Mouse (Mus musculus) C2C12 (cell line): Measurements from ENCODE around the gene Kmt5c. TPM values are rescaled to one million over a fixed set of nuclear protein-coding genes. Genes with fewer than 3 reads are reported as not detected.
"Not testable (repeated sequence)": the region's sequence is repeated elsewhere in the genome, so short reads cannot be mapped to it uniquely, and the experiment has no call there.

Source experiments
- H3K27me3 ChIP-seq: one replicate; pipeline ENCODE4 v1.6.1; 2011; ENCODE audit not compliant: control insufficient read depth, insufficient read depth, insufficient read length
- H3K36me3 ChIP-seq: one replicate; pipeline ENCODE4 v1.6.1; 2011; ENCODE audit not compliant: control insufficient read depth, insufficient read depth
- H3K4me3 ChIP-seq: one replicate; pipeline ENCODE4 v1.5.1; 2011; ENCODE audit warnings: mild to moderate bottlenecking, control low read depth; ENCODE audit not compliant: poor library complexity, insufficient read depth, severe bottlenecking
- H3K79me2 ChIP-seq: one replicate; pipeline ENCODE4 v1.6.1; 2011; ENCODE audit not compliant: control insufficient read depth, insufficient read depth
- H3K79me3 ChIP-seq: one replicate; pipeline ENCODE4 v1.6.1; 2011; ENCODE audit warnings: low read depth, control low read depth
- H3ac ChIP-seq: one replicate; pipeline ENCODE3; 2011; ENCODE audit warnings: low read depth; ENCODE audit not compliant: control insufficient read depth, insufficient read length
- CEBPB ChIP-seq: IDR thresholded peaks from one replicate; pipeline ENCODE4 v1.6.1; 2011; ENCODE audit warnings: low read depth, mild to moderate bottlenecking, control low read depth, moderate library complexity
- CTCF ChIP-seq: IDR thresholded peaks from one replicate; pipeline ENCODE4 v1.5.1; 2011; ENCODE audit not compliant: control insufficient read depth, insufficient read depth, insufficient read length
- FOSL1 ChIP-seq: IDR thresholded peaks from one replicate; pipeline ENCODE4 v1.8.0; 2011; ENCODE audit warnings: mild to moderate bottlenecking, low read length; ENCODE audit not compliant: poor library complexity, insufficient read depth, severe bottlenecking
- MAX ChIP-seq: IDR thresholded peaks from one replicate; pipeline ENCODE4 v1.6.1; 2011; ENCODE audit warnings: mild to moderate bottlenecking, control low read depth
- MYOD1 ChIP-seq: IDR thresholded peaks from one replicate; pipeline ENCODE4 v1.6.1; 2011; ENCODE audit warnings: low read depth; ENCODE audit not compliant: control insufficient read depth, insufficient read length
- MYOG ChIP-seq: IDR thresholded peaks from one replicate; pipeline ENCODE4 v1.6.1; 2011; ENCODE audit not compliant: control insufficient read depth, insufficient read length; ENCODE audit errors: extremely low read depth
- USF1 ChIP-seq: IDR thresholded peaks from one replicate; pipeline ENCODE4 v1.6.1; 2011; ENCODE audit warnings: low read depth, mild to moderate bottlenecking, control low read depth, moderate library complexity
- polyA plus RNA-seq: library from polyadenylated mRNA; unstranded; fragments of >200 nt; fragmentation: generic; extraction: Trizol; gene quantifications from one replicate; pipeline ENCODE4 v1.2.1, GENCODE M21; 2012; ENCODE audit warnings: missing spikeins

Gene Kmt5c
- polyA plus RNA-seq, 1 experiment = 12.7 TPM

DNA sequence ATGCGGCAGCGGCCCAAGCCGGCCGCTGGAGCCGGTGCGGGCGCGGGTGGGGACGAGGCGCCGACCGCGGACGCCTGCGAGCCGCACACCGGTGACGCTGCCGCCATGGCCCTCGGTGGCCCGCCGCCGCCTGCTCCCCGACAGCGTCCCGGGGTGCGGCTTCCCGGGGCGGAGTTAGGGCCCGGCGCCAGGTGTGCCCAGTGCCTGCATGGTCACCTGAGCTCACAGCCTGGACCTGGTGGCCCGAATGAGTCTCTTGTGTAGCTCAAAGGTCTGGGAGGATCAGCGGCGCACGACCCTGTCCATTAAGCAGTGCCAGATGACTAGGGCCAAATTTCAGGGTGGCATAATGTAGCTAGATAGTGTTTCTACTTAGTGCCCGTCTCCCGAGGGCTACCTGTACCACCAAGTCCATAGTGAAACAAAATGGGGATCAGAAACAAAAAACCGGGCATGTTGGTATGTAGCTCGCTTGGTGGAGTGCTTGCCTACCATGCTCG is 49.6 kb downstream of the Kmt5c start, which contains the start of gene Tmem238:
Gene Tmem238, minus strand, starts transcription at position 221 of the 500 bp plus-strand sequence.
- peak within 1 kb of the TSS; percentile 92 for H3ac ChIP-seq
- no peaks in the 10 kb centered on the region for H3K27me3 ChIP-seq
- H3K79me3 ChIP-seq = peaks cover 20% of the 10 kb centered on the region
- peaks cover 21% of the 10 kb centered on the region for H3K36me3 ChIP-seq
- TF ChIP-seq MAX (no peak), MYOD1 (no peak), CEBPB (no peak), USF1 (no peak), MYOG (no peak), FOSL1 (no peak), CTCF (no peak)
- peaks cover 42% of the 10 kb centered on the region for H3K79me2 ChIP-seq
- H3K4me3 ChIP-seq = peak within 1 kb of the TSS; percentile 42

DNA sequence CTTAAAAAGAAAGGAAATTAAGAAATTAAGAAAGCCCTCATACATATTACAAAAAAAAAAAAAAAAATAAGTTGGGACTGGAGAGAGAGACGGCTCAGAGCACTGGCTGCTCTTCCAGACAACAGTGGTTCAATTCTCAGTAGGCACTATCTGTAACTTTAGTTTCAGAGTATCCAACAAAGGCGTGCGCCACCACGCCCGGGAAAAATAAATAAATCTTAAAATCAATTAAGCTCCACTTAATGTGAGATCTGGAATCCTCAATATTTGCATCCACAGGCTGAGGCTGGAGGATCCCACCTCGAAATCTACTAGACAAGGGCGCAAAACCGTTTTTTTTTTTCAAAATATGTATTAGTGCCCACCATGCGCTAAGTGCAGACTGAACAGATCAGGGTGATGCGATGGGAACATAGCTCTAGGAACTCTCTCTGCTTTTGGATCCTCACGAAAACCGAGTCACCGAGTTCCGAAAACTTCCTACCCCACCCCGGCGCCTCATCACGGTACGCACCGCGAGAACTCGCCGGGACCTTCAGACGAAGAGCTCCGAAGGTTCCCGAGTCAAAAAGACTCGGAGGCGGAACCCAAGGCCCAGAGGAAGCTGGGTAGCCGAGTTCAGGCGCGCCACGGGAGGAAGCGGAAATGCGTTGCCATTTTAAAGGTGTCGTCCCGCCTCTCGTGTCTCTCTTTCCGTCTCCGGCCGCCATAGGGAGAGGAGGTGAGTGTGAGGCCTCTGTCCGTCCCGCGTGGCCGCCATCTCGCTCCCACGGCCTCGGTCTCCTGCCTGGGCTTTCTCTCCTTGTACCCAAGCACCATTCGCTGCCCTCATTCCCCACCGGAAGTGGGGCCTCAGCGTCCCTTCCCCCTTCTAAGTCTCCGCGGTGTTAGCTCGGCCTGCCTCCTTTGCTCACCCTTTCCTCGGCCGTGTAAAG is 52.6 kb downstream of the Kmt5c start, which contains the start of gene Rpl28:
Gene Rpl28, plus strand, starts transcription at position 597 of the 935 bp plus-strand sequence.
- TF ChIP-seq MAX (peak; percentile 85), FOSL1 (no peak), USF1 (no peak)
- peak within 1 kb of the TSS; percentile 60 for H3K4me3 ChIP-seq

DNA sequence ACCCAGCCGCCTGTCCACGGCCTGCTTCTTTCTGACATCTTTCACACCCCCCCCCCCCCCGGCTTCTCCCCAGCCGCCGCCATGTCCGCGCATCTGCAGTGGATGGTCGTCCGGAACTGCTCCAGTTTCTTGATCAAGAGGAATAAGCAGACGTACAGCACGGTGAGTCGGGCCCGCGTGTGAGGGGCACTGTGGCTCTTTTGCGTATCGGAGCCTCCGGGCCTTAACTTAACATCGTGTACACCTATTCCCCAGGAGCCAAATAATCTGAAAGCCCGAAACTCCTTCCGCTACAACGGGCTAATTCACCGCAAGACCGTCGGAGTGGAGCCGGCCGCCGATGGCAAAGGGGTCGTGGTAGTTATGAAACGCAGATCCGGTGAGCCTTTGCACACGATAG is 53.3 kb downstream of the Kmt5c start:
- Histone ChIP-seq H3ac (peak overlapping the region; percentile 100), H3K36me3 (peaks cover 39% of the 10 kb centered on the region), H3K79me2 (peaks cover 30% of the 10 kb centered on the region), H3K79me3 (peaks cover 19% of the 10 kb centered on the region), H3K4me3 (peak overlapping the region; percentile 60)
- not testable (repeated sequence) for H3K27me3 ChIP-seq

More for the DNA sequence above, 52.6 kb downstream of the Kmt5c start, which contains the start of gene Rpl28:
- H3K36me3 ChIP-seq = peaks cover 39% of the 10 kb centered on the region
- peak within 1 kb of the TSS; percentile 100 for H3ac ChIP-seq
- peaks cover 37% of the 10 kb centered on the region for H3K79me2 ChIP-seq
- H3K27me3 ChIP-seq = no peaks in the 10 kb centered on the region
- H3K79me3 ChIP-seq = peaks cover 20% of the 10 kb centered on the region

DNA sequence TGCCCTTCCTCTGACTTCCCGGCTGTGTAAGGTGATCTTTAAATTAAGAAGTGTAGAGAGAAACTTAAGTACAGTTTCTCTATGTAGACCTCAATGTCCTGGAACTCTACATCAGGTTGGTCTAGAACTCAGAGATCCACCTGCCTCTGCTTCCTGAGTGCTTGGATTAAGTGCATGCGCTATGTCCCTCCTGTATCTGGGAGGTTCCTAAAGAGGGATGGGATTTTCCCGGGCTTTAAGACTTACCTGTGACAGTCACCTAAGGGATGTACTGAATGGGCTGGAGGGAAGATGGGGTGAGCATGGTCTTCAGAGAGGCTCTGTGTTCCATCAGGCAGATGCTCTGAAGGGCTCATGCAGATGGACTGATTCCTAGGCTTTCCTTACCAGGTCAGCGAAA is 53.8 kb downstream of the Kmt5c start:
- TF ChIP-seq FOSL1 (no peak), MYOG (no peak), USF1 (no peak), MYOD1 (no peak), CEBPB (no peak), CTCF (no peak)
- peaks cover 19% of the 10 kb centered on the region for H3K79me3 ChIP-seq

DNA sequence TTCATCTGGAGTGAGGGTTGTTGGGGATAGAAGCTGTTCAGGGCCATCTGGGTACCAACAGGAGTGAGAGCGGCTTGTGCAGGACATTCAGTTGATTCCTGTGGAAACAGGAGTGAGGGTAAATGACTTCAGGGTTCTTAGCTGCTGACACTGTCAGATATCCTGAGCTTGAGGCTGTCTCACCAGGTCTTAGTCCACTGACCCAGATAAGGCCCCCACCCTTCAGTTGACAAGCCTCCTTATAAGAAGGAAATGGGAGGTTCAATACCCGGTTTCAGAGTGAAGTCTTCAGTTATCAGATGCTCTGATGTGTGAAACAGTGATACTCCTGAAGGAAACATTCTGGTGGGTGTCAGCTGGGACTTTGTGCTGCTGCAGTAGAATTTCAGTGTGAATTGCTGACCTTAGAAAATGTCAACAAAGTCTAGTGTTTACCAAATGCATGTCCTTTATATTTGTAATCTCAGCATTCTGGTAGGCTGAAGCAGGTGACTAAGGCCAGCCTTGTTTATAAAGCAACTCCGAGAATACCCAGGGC is 54.8 kb downstream of the Kmt5c start:
- peaks cover 19% of the 10 kb centered on the region for H3K79me3 ChIP-seq
- H3K79me2 ChIP-seq = peaks cover 27% of the 10 kb centered on the region
- H3ac ChIP-seq = peak overlapping the region; percentile 100
- H3K36me3 ChIP-seq = peaks cover 45% of the 10 kb centered on the region
- H3K4me3 ChIP-seq = peak overlapping the region; percentile 60
- TF ChIP-seq FOSL1 (no peak), MYOD1 (no peak), CEBPB (no peak), USF1 (no peak), CTCF (no peak), MYOG (no peak)
- no peaks in the 10 kb centered on the region for H3K27me3 ChIP-seq

More for the DNA sequence above, 53.8 kb downstream of the Kmt5c start:
- Histone ChIP-seq H3K79me2 (peaks cover 27% of the 10 kb centered on the region), H3ac (peak overlapping the region; percentile 100), H3K27me3 (no peaks in the 10 kb centered on the region), H3K36me3 (peaks cover 39% of the 10 kb centered on the region), H3K4me3 (peak overlapping the region; percentile 60)

DNA sequence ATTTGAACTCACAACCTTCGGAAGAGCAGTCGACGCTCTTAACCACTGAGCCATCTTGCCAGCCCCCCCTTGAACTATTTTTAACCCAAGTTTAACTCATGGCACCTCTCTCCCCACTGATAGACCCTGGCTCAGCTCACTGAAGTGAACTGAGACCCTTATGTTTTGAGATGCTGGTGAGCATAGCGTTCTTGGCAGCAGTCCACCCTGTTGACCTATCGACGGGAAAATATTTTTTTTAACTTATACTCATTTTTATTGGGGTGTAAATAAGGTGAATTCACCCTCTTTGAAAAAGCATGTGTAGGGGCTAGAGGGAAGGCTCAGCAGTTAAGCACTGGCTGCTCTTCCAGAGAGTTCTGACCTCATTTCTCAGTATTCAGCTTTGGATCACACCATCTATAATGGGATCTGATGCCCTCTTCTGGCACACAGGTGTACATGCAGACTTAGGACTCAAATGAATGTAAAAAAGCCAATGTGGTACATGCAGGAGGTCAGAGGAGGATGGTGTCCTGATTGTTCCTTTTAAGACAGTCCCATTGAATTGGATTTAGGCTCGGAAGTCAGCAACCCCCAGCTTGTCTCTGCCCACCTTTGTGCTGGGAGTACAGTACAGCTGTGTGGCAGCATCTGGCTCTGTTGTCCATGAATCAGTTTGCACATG is 56.0 kb downstream of the Kmt5c start:
- no peak overlapping the region for H3K4me3 ChIP-seq
- H3K36me3 ChIP-seq = peaks cover 45% of the 10 kb centered on the region
- peaks cover 27% of the 10 kb centered on the region for H3K79me2 ChIP-seq
- peaks cover 19% of the 10 kb centered on the region for H3K79me3 ChIP-seq
- TF ChIP-seq MYOD1 = no peak
- no peak for TF ChIP-seq CEBPB
- no peak for TF ChIP-seq MAX
- TF ChIP-seq MYOG = no peak
- TF ChIP-seq USF1 = no peak
- TF ChIP-seq FOSL1 = no peak
- TF ChIP-seq CTCF = no peak
- no peak overlapping the region for H3ac ChIP-seq
- no peaks in the 10 kb centered on the region for H3K27me3 ChIP-seq
